Mouse (Mus musculus): Measurements from ENCODE around the gene Vmn1r94. TPM values are rescaled to one million over a fixed set of nuclear protein-coding genes. Genes with fewer than 3 reads are reported as not detected.
"Not testable (repeated sequence)": the region's sequence is repeated elsewhere in the genome, so short reads cannot be mapped to it uniquely, and the experiment has no call there.

The Vmn1r94 gene
- not detected in 2 replicates for polyA plus RNA-seq (2014; fragmentation: Nextera tagmentation; extraction: Ambion mirVana)

DNA sequence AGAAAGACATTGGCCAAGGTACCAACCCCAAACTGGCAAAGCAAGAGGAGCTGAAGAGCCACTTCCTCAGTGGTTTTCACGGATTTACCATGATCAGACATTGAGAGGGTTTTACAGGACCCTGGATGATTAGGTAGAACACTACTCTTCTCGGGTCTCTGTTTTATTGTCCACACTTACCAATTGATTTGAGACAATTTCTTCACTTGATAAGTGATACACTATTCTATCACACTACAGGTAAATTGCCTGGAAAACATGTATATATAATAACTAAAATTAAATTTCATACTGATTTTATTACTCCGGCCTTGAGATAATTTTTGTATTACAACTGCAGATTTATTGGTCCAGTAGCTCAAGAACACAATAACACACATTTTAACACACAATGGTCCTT lies at the start of gene Vmn1r94:
Gene Vmn1r94, minus strand, starts transcription at position 101 of the 400 bp plus-strand sequence.
- ATAC-seq (ENCODE audit: insufficient number of reproducible peaks, insufficient read depth, low FRiP score, low read depth); H3K4me1 ChIP-seq (ENCODE audit: control insufficient read depth, insufficient read depth, low read length): not testable (repeated sequence)

GRCm38 (mm10) chr7:20205507-20205906 lies 37.3 kb upstream of the Vmn1r94 start, which contains the start of gene Gm6164:
Gm6164 (minus strand) TSS chr7:20205607.
- not testable (repeated sequence) for H3K4me1 ChIP-seq (ENCODE audit: control insufficient read depth, insufficient read depth, low read length); H3K27ac ChIP-seq (ENCODE audit: low read length); H3K4me3 ChIP-seq (ENCODE audit: low read depth, low read length); H3K9ac ChIP-seq (replicated peaks; ENCODE audit: low read depth, low read length); ATAC-seq (ENCODE audit: insufficient number of reproducible peaks, insufficient read depth, low FRiP score, low read depth); H3K4me2 ChIP-seq (replicated peaks; ENCODE audit: low read depth, low read length); H3K36me3 ChIP-seq (ENCODE audit: control insufficient read depth, insufficient read depth, low read length); H3K27me3 ChIP-seq (ENCODE audit: control insufficient read depth, insufficient read depth, low read length); H3K9me3 ChIP-seq (ENCODE audit: control insufficient read depth, low read depth, low read length)
- WGBS = no CpG with 5 or more reads among the region's 2 CpGs

More for the DNA sequence above, at the start of gene Vmn1r94:
- no CpG with 5 or more reads among the region's 3 CpGs for WGBS
- H3K4me2 ChIP-seq (replicated peaks; ENCODE audit: low read depth, low read length); H3K36me3 ChIP-seq (ENCODE audit: control insufficient read depth, insufficient read depth, low read length); H3K4me3 ChIP-seq (ENCODE audit: low read depth, low read length); H3K27ac ChIP-seq (ENCODE audit: low read length); H3K9ac ChIP-seq (replicated peaks; ENCODE audit: low read depth, low read length); H3K27me3 ChIP-seq (ENCODE audit: control insufficient read depth, insufficient read depth, low read length); H3K9me3 ChIP-seq (ENCODE audit: control insufficient read depth, low read depth, low read length): not testable (repeated sequence)

GRCm38 (mm10) chr7:20193410-20193809 lies 25.2 kb upstream of the Vmn1r94 start, which contains the start of gene Vmn1r95:
Vmn1r95 (plus strand) TSS chr7:20193710.
- not testable (repeated sequence) for H3K4me1 ChIP-seq (ENCODE audit: control insufficient read depth, insufficient read depth, low read length); H3K36me3 ChIP-seq (ENCODE audit: control insufficient read depth, insufficient read depth, low read length); H3K27me3 ChIP-seq (ENCODE audit: control insufficient read depth, insufficient read depth, low read length); H3K9ac ChIP-seq (replicated peaks; ENCODE audit: low read depth, low read length); H3K9me3 ChIP-seq (ENCODE audit: control insufficient read depth, low read depth, low read length); H3K4me3 ChIP-seq (ENCODE audit: low read depth, low read length); ATAC-seq (ENCODE audit: insufficient number of reproducible peaks, insufficient read depth, low FRiP score, low read depth); H3K4me2 ChIP-seq (replicated peaks; ENCODE audit: low read depth, low read length); H3K27ac ChIP-seq (ENCODE audit: low read length)
- no CpG with 5 or more reads among the region's 3 CpGs for WGBS

DNA sequence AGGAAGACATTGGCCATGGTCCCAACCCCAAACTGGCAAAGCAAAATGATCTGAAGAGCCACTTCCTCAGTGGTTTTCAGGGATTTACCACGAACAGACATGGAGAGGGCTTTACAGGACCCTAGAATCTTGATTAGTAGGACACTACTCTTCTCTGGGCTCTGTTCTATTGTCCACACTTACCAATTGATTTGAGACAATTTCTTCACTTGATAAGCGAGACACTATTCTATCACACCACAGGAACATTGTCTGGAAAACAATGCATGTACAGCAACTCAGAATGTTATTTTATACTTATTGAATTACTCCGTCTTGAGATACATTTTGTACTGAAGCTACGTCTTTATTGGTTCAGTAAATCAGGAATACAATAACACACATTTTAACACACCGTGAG lies 29.2 kb downstream of the Vmn1r94 start, which contains the start of gene Vmn1r93:
Gene Vmn1r93, minus strand, starts transcription at position 101 of the 400 bp plus-strand sequence.
- H3K9me3 ChIP-seq (ENCODE audit: control insufficient read depth, low read depth, low read length) = not testable (repeated sequence)
- WGBS = no CpG with 5 or more reads among the region's 5 CpGs

GRCm38 (mm10) chr7:20122479-20122878 lies 45.7 kb downstream of the Vmn1r94 start, which contains the start of gene Gm16442:
Gm16442 (minus strand) TSS chr7:20122579.
- H3K9ac ChIP-seq (replicated peaks; ENCODE audit: low read depth, low read length); H3K4me2 ChIP-seq (replicated peaks; ENCODE audit: low read depth, low read length); H3K4me1 ChIP-seq (ENCODE audit: control insufficient read depth, insufficient read depth, low read length); H3K27me3 ChIP-seq (ENCODE audit: control insufficient read depth, insufficient read depth, low read length); ATAC-seq (ENCODE audit: insufficient number of reproducible peaks, insufficient read depth, low FRiP score, low read depth); H3K4me3 ChIP-seq (ENCODE audit: low read depth, low read length); H3K36me3 ChIP-seq (ENCODE audit: control insufficient read depth, insufficient read depth, low read length); H3K9me3 ChIP-seq (ENCODE audit: control insufficient read depth, low read depth, low read length); H3K27ac ChIP-seq (ENCODE audit: low read length): not testable (repeated sequence)
- no CpG with 5 or more reads among the region's 2 CpGs for WGBS

More for the DNA sequence above, 29.2 kb downstream of the Vmn1r94 start, which contains the start of gene Vmn1r93:
- H3K36me3 ChIP-seq (ENCODE audit: control insufficient read depth, insufficient read depth, low read length); H3K4me2 ChIP-seq (replicated peaks; ENCODE audit: low read depth, low read length); H3K4me3 ChIP-seq (ENCODE audit: low read depth, low read length); H3K27me3 ChIP-seq (ENCODE audit: control insufficient read depth, insufficient read depth, low read length); H3K4me1 ChIP-seq (ENCODE audit: control insufficient read depth, insufficient read depth, low read length); ATAC-seq (ENCODE audit: insufficient number of reproducible peaks, insufficient read depth, low FRiP score, low read depth); H3K9ac ChIP-seq (replicated peaks; ENCODE audit: low read depth, low read length); H3K27ac ChIP-seq (ENCODE audit: low read length): not testable (repeated sequence)

Other genes with a start within 250 kb of the Vmn1r94 start
- gene Pvr, start 247.2 kb downstream of the Vmn1r94 start, polyA plus RNA-seq (2014; fragmentation: Nextera tagmentation; extraction: Ambion mirVana) = 10.4 and 11.7 TPM in 2 replicates
- gene Igsf23, start 217.6 kb downstream of the Vmn1r94 start, polyA plus RNA-seq (2014; fragmentation: Nextera tagmentation; extraction: Ambion mirVana) = 0.18 and 0.71 TPM in 2 replicates
- gene Ceacam20, start 203.0 kb downstream of the Vmn1r94 start, polyA plus RNA-seq (2014; fragmentation: Nextera tagmentation; extraction: Ambion mirVana) = not detected in 2 replicates
- not detected in 2 replicates for gene Nlrp9b, start 176.9 kb downstream of the Vmn1r94 start, polyA plus RNA-seq (2014; fragmentation: Nextera tagmentation; extraction: Ambion mirVana)
- gene Vmn1r91, start 68.7 kb downstream of the Vmn1r94 start, polyA plus RNA-seq (2014; fragmentation: Nextera tagmentation; extraction: Ambion mirVana) = not detected in 2 replicates
- not detected in 2 replicates for gene Gm16442, start 45.8 kb downstream of the Vmn1r94 start, polyA plus RNA-seq (2014; fragmentation: Nextera tagmentation; extraction: Ambion mirVana)
- not detected in 2 replicates for gene Vmn1r93, start 29.3 kb downstream of the Vmn1r94 start, polyA plus RNA-seq (2014; fragmentation: Nextera tagmentation; extraction: Ambion mirVana)
- not detected in 2 replicates for gene Vmn1r95, start 25.3 kb upstream of the Vmn1r94 start, polyA plus RNA-seq (2014; fragmentation: Nextera tagmentation; extraction: Ambion mirVana)
- not detected in 2 replicates for gene Gm6164, start 37.2 kb upstream of the Vmn1r94 start, polyA plus RNA-seq (2014; fragmentation: Nextera tagmentation; extraction: Ambion mirVana)
- gene Gm4498, start 65.5 kb upstream of the Vmn1r94 start, polyA plus RNA-seq (2014; fragmentation: Nextera tagmentation; extraction: Ambion mirVana) = not detected in 2 replicates
- not detected in 2 replicates for gene Gm5890, start 94.5 kb upstream of the Vmn1r94 start, polyA plus RNA-seq (2014; fragmentation: Nextera tagmentation; extraction: Ambion mirVana)
- not detected in 2 replicates for gene Gm4133, start 165.7 kb upstream of the Vmn1r94 start, polyA plus RNA-seq (2014; fragmentation: Nextera tagmentation; extraction: Ambion mirVana)
- gene Gm5728, start 207.0 kb upstream of the Vmn1r94 start, polyA plus RNA-seq (2014; fragmentation: Nextera tagmentation; extraction: Ambion mirVana) = not detected in 2 replicates
- not detected in 2 replicates for gene Vmn1r100, start 249.6 kb upstream of the Vmn1r94 start, polyA plus RNA-seq (2014; fragmentation: Nextera tagmentation; extraction: Ambion mirVana)

Measured in stomach, embryonic 14.5 days (tissue).